Mouse (Mus musculus) T-cell, adult 2 months (primary cell): ENCODE data around the gene Fbxw4.
A peak's percentile ranks its signal among the peaks of the same experiment; 100 is the strongest.

Experiments
- DNase-seq: peaks from one replicate; pipeline ENCODE4 v3.0.0; 2022; ENCODE audit warnings: low spot score

Fbxw4 gene

DNA sequence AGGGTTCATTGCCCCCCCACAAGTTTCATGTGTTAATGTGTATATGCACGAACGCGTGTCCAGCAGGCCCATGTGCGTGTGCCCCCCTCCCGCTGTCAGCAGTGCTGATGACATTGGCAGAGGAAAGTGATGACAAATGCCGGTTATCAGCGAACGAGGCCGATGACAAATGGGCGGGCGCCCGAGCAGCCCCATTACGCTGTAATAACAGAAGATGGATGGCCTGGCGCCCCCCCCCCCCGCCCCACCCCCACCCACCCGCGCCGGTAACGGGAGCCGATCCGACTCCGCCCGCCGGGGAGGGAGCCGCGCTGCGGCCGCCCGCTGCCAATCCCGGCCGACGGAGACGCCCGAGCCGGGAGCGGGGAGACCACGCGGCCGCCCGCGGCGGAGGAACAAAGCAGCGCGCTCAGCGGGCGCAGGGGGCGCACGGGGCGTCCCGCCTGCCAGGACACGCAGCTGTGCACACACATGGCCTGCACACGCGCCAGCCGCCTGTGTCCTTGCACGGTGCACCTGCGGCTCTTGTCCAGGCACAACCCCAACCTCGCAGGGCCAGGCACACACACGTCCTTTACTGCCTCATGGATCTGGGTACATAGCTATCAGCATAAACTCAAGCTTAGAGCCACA, 118.6 kb downstream of the Fbxw4 start:
- DNase-seq, result peak; percentile 18

DNA sequence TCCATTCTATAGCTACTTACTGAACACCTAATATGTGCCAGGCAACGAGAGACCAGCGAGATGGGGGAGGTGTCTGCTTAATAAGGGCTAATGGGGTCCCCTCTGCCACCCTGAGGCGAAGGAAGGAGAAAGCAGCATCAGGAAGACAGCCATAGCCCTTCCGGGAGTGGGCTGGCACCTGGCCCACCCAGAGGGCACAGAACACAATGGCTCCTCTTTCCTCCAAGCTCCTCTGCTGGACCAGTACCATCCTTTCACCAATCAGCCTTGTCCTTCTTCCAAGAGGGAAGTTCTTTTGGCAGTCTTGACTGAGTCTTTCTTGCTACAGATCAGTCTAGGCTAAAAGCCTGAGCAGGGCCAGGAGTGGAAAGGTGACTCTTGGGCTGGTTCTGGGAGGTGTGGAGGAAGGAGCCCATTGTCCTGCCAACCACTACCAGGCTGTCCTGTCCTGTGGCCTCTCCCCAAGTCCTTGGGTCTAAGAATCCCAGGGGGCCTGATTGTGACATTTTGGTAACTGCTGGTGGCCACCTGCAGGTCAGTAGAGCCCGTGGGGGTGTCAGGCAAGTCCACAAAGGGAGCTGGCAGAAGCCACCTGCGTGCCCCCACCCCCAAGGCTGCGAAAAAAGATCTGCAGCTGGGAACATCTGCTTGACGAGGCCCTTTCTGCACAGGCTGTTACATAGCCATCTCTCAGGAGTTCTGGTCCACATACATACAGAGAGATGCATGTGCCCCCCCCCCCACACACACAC, 119.3 kb downstream of the Fbxw4 start:
- DNase-seq, result no peak

DNA sequence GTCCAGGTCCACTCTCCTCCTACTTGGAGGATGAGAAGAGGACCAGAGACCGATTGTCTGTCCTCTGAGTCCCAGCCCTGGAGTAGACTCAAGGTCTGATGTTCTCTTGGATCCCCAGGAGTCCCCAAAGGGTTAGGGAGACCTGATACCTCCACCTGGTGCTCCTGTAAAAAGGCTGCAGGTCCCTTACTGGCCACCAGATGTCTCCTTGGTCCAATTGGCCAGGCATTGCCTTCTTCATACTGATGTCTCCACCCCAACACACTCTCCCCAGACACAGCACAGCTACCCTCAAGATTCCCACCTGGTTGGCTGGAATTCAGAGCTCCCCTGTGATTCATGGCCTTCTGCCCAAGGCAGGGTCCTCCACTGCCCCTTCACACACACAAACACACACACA, 122.6 kb downstream of the Fbxw4 start:
- peak; percentile 37 for DNase-seq

DNA sequence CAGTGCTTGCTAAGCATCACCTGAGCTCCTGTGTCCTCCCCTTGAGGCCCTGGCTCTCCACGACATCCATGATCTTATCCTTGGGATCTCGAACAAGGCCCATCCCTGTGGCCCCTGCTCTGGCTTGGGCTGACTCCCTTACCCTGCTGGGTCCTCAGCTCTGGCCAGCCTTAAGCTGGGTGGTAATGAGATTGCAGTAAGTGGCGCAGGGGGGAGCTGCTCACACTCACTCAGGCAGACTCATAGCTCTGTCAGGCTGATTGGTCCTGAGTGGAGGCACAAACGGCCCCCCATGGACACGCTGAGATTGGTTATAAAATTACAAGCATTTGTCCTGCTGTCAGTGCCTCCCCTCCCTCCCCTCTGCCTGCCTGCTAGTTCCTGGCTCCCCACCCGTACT, 124.2 kb downstream of the Fbxw4 start:
- no peak for DNase-seq

DNA sequence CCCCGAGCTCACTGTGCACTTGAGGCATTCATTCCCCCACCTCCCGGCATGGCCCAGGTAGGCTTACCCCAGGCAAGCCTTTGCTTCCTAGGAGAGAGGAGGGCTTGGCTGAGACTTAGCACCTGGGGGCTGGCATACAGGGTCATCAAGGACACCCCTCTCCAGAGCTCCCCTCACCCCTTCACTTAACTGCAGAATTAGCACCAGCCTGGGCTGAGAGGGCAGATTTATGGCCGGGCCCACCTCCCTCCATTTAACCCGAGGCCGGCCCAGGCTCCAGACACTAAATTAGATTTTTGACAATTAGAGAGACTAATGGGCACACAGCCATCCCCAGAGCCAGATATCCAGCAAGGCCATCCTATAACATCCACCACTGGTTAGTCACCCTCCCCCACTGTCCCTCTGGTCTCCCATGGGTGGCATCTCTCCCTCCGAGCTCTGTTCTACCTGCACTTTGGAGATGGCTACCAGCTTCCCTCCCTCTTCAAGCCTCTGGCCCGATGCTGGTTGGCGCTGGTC, 124.8 kb downstream of the Fbxw4 start:
- DNase-seq, result no peak

DNA sequence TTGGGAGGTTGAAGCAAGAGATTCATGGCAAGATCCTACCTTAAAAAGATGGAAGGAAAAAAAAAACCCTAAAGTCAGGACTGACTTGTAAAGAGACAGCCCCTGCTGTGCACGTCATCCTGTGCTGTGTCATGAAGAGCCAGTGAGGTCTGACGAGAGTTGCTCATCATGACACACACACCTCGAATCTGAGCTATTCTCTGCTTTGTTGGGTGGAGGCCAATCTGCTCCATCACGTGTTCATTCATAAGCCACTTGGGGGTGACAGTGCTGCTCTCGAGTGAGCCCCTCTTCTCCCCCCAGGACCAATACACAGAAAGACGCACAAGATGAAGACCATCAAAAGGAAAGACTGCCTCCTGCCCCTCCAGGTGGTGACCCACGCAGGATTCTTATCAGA, 126.5 kb downstream of the Fbxw4 start:
- no peak for DNase-seq

DNA sequence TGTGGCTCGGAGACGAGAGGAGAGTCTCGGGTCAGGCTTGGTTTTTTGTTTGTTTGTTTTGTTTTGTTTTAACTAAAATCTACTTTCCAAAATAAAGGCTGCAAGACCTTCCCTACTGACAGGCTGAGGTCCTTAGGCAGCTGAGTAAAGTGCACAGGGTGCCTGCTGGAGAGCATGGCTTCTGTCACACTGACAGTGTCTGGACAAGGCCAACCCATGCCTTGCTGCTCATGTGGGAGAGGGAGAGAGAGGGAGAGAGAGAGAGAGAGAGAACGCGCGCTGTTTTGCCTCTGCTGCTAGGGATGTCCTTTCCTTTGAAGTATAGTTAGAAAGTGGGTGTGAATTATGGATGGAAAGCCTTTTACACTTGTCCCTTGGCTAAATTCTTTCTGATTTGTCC, 128.6 kb downstream of the Fbxw4 start:
- no peak for DNase-seq

DNA sequence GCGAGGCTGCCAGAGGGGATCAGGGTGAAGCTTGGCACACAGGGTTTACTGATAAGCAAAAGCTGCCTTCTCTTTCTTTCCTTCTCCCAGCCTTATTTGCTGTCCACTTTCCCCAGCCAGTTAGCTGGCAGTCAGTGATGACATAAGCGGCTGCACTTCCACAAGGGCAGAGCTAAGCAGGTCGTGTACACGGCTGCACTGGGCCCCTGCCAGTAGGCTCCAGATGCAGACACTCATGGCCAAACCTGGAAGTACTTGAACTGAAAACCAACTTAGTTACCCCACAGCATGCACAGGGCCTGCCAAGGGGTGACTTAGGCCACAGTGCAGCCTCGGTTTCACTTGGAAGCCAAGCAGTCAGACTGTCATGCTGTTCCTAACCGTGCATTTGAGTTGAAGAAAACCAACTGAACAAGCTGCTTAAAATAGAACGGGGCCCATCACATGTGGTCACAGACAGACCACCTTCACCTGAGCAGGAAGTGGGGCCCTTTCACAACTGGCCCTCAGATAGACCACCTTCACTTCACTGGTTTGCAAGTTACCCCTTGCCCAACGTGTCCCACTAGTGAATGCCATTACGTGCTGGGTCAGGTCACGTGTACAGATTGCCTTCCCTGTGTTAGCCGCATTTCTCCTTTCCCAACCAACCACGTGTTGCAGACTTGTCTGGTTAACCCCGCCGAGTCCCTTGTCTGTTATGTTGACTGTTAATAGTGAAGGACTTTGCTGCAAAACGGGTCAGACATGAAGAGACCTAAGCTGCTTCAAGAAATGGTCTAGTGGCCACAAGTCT, 129.7 kb downstream of the Fbxw4 start:
- no peak for DNase-seq

DNA sequence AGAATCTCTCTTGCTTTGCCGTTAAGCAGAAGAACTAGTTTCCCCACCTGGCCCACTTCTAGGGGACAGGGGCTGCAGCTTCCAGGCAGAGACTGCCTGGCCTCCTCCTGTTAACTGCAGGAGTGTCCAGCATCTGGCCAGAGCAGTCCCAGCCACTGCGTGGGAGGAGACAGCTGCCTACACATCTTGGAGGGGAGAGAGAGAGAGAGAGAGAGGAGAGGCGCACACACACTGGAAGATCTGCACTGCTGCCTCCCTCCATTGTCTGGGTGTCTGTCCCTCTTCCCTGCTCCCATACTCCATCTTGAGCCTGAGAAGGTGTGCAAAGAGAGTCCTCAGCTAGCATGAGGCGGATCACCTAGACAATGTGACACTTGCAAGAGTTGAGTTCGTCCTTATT, 130.8 kb downstream of the Fbxw4 start:
- no peak for DNase-seq
